Mouse (Mus musculus): ENCODE results near the gene Nosip. TPM values are rescaled to one million over a fixed set of nuclear protein-coding genes. Genes with fewer than 3 reads are reported as not detected.
"Not testable (repeated sequence)": the region's sequence is repeated elsewhere in the genome, so short reads cannot be mapped to it uniquely, and the experiment has no call there.

The Nosip gene
- polyA plus RNA-seq, 1 experiment from 2014 or later: 63.0 TPM

DNA sequence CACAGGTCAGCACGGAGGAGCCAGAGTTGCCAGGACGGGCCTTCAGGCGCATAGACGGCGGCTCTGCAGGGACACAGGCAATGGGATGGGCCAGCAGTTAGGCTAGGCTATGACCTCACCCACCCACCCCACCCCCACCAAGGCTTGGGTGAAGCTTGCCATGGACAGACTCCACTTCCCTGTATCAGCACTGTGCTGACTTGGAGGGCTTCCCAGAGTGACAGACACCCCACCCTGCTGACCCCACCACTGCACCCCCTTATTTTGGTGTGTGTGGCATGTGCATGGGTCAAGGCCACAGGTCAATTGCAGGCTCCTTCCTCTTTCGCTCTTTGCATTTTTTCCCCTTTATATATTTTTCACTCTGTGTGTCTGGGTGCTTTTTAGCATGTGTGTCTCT lies 33.1 kb downstream of the Nosip start:
- Histone ChIP-seq H3K4me2 (no peak overlapping the region), H3K4me1 (peaks cover 26% of the 10 kb centered on the region), H3K27ac (no peak overlapping the region), H3K36me3 (peaks cover 11% of the 10 kb centered on the region), H3K4me3 (no peak overlapping the region), H3K27me3 (no peaks in the 10 kb centered on the region), H3K9me3 (no peaks in the 10 kb centered on the region), H3K9ac (no peak overlapping the region)
- no peak for ATAC-seq (ENCODE audit: insufficient number of reproducible peaks, low FRiP score, low TSS enrichment, low read depth)
- WGBS: 82% methylated on average over 6 of the region's 6 CpGs

DNA sequence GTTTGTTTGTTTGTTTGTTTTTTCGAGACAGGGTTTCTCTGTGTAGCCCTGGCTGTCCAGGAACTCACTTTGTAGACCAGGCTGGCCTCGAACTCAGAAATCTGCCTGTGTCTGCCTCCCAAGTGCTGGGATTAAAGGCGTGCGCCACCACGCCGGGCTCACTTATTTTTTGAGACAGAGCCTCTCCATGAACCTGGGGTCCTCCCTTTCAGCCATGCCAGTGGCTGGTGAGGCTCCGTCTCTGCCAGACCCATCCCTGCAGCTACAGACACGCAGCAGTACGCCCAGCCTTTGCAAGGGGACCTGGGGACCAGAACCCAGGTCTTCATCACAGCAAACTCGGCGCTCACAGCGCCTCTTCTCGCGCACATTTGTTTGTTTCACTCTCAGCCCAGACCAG lies 33.7 kb downstream of the Nosip start:
- H3K9me3 ChIP-seq; ATAC-seq (ENCODE audit: insufficient number of reproducible peaks, low FRiP score, low TSS enrichment, low read depth); H3K27ac ChIP-seq; H3K4me3 ChIP-seq; H3K27me3 ChIP-seq; H3K9ac ChIP-seq; H3K4me2 ChIP-seq; H3K36me3 ChIP-seq: not testable (repeated sequence)
- peaks cover 20% of the 10 kb centered on the region for H3K4me1 ChIP-seq
- WGBS: 95% methylated on average over 14 of the region's 14 CpGs

DNA sequence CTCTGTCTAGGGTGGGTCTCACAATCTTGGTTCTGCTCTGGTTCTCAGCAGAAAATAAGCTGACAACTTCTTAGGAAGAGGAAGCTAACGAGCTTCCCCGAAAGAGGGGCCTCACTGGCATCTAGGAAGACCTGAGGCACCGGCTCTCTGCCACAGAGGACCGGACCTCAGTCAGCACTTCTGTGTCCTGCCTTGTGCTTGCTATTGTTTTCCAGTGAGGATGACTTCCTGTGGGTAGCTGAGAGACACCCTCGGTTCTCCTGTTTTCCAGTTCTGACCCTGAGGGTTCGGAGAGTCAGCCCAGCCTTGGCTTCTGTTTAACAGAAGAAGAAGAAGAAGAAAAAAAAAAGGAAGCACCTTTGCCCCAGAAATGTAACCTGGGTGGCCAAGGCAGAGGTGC lies 35.2 kb downstream of the Nosip start:
- Histone ChIP-seq H3K36me3 (peaks cover 10% of the 10 kb centered on the region), H3K4me3 (no peak overlapping the region), H3K4me2 (no peak overlapping the region), H3K9ac (no peak overlapping the region), H3K4me1 (peaks cover 24% of the 10 kb centered on the region), H3K9me3 (no peaks in the 10 kb centered on the region), H3K27ac (peak overlapping the region; percentile 6; the same call in 1 of the 2 replicates), H3K27me3 (no peaks in the 10 kb centered on the region)
- ATAC-seq (ENCODE audit: insufficient number of reproducible peaks, low FRiP score, low TSS enrichment, low read depth): no peak
- WGBS: 64% methylated on average over 6 of the region's 6 CpGs

DNA sequence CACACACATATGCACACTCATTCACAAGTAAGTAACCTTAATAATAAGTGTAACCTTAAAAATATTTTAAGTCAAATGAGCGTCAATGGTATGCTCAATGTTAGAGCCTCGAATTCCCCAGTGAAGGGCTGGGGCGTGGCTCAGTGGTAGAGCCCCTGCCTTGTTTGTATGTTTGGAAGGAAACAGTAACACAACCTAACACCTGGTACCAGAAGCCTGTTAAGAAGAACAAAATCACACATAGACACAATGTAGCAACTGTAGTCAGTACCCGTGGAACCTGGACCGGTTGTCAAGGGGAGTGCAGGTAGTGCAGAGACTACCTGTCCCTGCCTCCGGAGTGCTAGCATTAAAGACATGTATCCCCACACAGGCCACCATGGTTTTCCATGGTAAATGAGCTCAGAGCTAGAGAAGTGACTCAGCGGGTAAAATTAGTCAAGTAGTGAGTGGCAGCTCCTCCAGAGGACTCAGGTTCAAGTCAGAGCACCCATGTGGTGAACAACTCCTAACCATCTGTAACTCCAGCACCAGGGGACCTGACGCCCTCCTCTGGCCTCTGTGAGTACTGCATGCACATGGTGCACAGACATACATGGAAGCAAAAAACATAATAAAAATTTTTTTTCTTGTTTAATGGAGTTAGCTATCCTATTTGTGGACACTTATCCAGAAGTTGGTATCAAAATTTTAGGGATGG lies 36.5 kb downstream of the Nosip start:
- no peaks in the 10 kb centered on the region for H3K9me3 ChIP-seq
- H3K36me3 ChIP-seq: peaks cover 10% of the 10 kb centered on the region
- 88% methylated on average over 8 of the region's 8 CpGs for WGBS
- no peak overlapping the region for H3K4me2 ChIP-seq
- no peaks in the 10 kb centered on the region for H3K27me3 ChIP-seq
- peaks cover 27% of the 10 kb centered on the region for H3K4me1 ChIP-seq
- ATAC-seq (ENCODE audit: insufficient number of reproducible peaks, low FRiP score, low TSS enrichment, low read depth): no peak
- H3K9ac ChIP-seq: no peak overlapping the region
- H3K27ac ChIP-seq: no peak overlapping the region
- H3K4me3 ChIP-seq: no peak overlapping the region

DNA sequence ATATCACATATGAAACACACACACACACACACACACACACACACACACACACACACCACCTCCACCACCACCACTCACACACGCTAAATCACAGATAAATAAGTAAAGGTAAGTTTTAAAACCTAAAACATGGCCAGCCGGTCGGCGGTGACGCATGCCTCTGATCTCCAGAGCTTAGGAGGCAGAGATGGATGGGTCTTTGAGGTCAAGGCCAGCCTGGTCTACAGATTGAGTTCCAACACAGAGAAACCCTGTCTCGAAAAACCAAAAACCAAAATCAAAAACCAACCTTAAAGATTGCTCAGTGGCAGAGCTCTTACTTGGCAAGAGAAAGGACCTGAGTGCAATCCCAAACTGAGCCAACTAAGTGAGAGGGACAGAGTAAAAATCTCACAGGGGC lies 37.8 kb downstream of the Nosip start:
- no peak overlapping the region for H3K4me2 ChIP-seq
- peaks cover 28% of the 10 kb centered on the region for H3K4me1 ChIP-seq
- H3K4me3 ChIP-seq: no peak overlapping the region
- no peaks in the 10 kb centered on the region for H3K9me3 ChIP-seq
- ATAC-seq (ENCODE audit: insufficient number of reproducible peaks, low FRiP score, low TSS enrichment, low read depth): no peak
- 87% methylated on average over 6 of the region's 6 CpGs for WGBS
- no peak overlapping the region for H3K9ac ChIP-seq
- peaks cover 10% of the 10 kb centered on the region for H3K36me3 ChIP-seq
- no peaks in the 10 kb centered on the region for H3K27me3 ChIP-seq
- H3K27ac ChIP-seq: peak overlapping the region; percentile 3; the same call in 1 of the 2 replicates

DNA sequence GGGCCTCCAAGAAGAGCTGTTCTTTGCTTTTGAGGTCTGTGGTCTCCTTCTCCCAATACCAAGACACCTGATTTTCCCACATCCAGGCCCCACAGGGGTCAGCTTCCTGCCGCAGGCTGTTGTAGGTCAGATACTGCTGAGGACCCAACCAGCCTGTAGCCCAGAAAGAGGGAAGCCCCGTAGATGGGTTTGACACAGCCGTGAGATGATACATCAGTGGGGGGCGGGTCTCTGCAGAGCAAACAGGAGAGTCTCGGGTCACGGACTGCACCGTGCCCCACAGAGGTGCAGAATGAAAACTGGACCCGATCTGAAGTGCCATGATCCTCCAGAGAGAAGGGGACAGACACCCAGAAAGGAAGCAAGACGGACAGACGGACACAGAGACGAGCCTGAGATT lies 40.2 kb downstream of the Nosip start:
- Histone ChIP-seq H3K9me3 (no peaks in the 10 kb centered on the region), H3K27me3 (no peaks in the 10 kb centered on the region), H3K36me3 (0 out of 2 replicates have a peak, but pooled peaks cover 2% of the 10 kb centered on the region), H3K4me2 (peak overlapping the region; percentile 56), H3K4me1 (peaks cover 28% of the 10 kb centered on the region), H3K4me3 (peak overlapping the region; percentile 39), H3K27ac (peak overlapping the region; percentile 96; the same call in 1 of the 2 replicates), H3K9ac (0 out of 2 replicates have a peak overlapping the region, but pooled peaks have one; percentile 14)
- no peak for ATAC-seq (ENCODE audit: insufficient number of reproducible peaks, low FRiP score, low TSS enrichment, low read depth)
- WGBS: 84% methylated on average over 11 of the region's 11 CpGs

DNA sequence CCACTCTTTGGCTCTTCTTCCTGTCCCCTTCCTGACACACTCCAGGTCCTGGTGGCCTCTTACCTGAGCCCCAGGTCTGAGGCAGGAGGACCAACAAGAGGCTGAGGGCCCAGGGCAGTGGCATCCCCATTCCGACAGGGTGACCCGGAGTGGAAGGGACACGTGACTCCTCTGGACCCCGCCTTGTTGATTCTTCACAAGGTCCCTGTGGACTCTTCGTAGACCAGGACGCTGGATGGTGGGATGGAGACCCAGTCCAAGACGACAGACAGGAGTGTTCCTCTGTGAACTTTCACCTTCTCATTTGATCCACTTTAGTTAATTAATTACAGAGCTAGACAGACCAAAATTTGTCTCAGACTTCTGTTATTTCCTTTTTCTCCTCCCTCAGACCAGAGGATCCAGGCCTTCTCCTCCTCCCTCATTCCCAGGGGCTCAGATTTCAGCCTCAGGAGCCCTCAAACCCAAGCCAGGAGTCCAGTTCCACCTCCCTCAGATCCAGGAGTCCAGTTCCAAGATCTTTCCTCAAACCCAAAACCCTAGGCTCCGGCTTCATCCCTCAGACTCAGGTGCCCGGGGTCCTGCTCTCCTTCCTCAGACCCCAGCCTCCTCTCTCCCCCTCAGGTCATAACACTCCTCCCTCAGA lies 40.8 kb downstream of the Nosip start:
- Histone ChIP-seq H3K27me3 (no peaks in the 10 kb centered on the region), H3K9me3 (no peaks in the 10 kb centered on the region), H3K4me2 (peak overlapping the region; percentile 56), H3K36me3 (0 out of 2 replicates have a peak, but pooled peaks cover 2% of the 10 kb centered on the region), H3K9ac (peak overlapping the region; percentile 54), H3K27ac (peak overlapping the region; percentile 96), H3K4me1 (peaks cover 28% of the 10 kb centered on the region), H3K4me3 (peak overlapping the region; percentile 39)
- WGBS: 66% methylated on average over 9 of the region's 9 CpGs
- no peak; the same call in 1 of the 2 replicates for ATAC-seq (ENCODE audit: insufficient number of reproducible peaks, low FRiP score, low TSS enrichment, low read depth)

DNA sequence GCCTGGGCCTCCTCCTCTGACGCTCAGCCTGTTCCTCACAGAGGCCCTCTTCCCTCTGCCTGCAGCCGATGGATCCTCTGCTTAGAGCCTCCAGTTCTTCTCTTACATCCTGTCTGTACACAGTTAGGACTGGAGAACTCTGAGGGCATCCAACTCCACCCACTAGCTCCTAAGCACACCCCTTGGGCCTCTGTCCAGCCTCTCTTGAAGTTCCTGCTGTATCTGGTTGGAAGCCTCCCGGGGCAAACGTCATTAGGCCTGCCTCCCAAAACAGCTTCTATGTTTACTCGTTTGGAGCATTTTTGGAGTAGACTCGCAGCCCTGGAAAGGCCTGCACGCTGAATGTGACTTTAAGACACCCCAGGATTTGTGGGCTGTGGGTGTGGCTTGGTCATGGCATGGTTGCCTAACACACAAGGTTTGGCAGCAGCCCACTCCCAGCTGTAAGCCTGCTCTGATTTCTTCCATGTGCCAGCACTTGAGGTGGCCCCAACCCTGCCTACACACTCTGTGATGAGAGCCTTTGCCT lies 41.5 kb downstream of the Nosip start, which contains the start of gene Fcgrt:
Gene Fcgrt (minus strand): TSS at position 200 of the 529 bp plus-strand sequence.
- Histone ChIP-seq H3K36me3 (0 out of 2 replicates have a peak, but pooled peaks cover 2% of the 10 kb centered on the region), H3K4me3 (peak within 1 kb of the TSS; percentile 39)
- 13% methylated on average over 7 of the region's 7 CpGs for whole genome bisulfite sequencing

DNA sequence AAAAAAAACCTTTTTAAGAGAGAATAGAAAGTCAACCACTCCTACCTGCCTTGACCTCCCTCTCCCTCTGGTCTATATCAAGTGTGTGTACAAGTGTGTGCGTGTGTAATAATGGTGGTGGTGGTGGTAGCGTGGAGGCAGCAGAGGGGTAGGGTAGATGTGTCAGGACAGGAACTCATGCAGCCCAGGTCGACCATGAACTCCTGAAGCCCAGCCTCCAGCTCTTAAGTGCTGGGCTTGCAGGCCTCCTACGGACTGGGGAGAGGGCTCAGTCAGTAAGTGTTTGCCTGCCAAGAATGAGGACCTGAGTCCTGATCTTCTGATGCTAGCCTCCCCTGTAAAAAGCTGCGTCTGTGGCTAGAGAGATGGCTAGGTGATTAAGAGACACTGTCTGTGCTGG lies 42.7 kb downstream of the Nosip start:
- ATAC-seq (ENCODE audit: insufficient number of reproducible peaks, low FRiP score, low TSS enrichment, low read depth): no peak
- Histone ChIP-seq H3K27me3 (no peaks in the 10 kb centered on the region), H3K4me1 (peaks cover 28% of the 10 kb centered on the region), H3K36me3 (no peaks in the 10 kb centered on the region), H3K4me3 (no peak overlapping the region), H3K4me2 (no peak overlapping the region), H3K9me3 (no peaks in the 10 kb centered on the region), H3K9ac (no peak overlapping the region), H3K27ac (no peak overlapping the region)
- WGBS: 78% methylated on average over 5 of the region's 5 CpGs

More for the DNA sequence above, 41.5 kb downstream of the Nosip start, which contains the start of gene Fcgrt:
- Histone ChIP-seq H3K9ac (peak within 1 kb of the TSS; percentile 54), H3K9me3 (no peaks in the 10 kb centered on the region), H3K27ac (peak within 1 kb of the TSS; percentile 96), H3K4me2 (peak within 1 kb of the TSS; percentile 56), H3K4me1 (peaks cover 28% of the 10 kb centered on the region), H3K27me3 (no peaks in the 10 kb centered on the region)
- peak; percentile 91 for ATAC-seq (ENCODE audit: insufficient number of reproducible peaks, low FRiP score, low TSS enrichment, low read depth)

DNA sequence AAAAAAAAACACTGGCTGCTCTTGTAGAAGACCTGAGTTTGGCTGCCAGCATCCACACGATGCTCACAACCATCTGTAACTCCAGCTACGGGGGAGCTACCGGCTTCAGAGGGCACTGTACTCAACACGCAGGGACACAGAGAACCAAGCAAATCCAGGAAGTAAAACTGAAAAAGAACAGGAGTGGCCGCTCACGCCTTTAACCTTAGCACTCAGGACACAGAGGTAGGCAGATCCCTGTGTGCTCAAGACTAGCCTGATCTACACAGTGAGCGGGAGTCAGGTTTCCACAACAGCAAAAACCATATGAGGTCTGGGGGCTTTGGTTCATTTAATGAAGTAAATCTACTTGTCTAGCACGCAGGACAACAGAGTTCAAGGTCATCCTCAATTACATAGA lies 43.3 kb downstream of the Nosip start:
- Histone ChIP-seq H3K9ac (no peak overlapping the region), H3K4me3 (no peak overlapping the region), H3K4me1 (peaks cover 28% of the 10 kb centered on the region), H3K27ac (no peak overlapping the region), H3K9me3 (no peaks in the 10 kb centered on the region), H3K4me2 (no peak overlapping the region), H3K27me3 (no peaks in the 10 kb centered on the region), H3K36me3 (no peaks in the 10 kb centered on the region)
- WGBS: 68% methylated on average over 8 of the region's 8 CpGs
- ATAC-seq (ENCODE audit: insufficient number of reproducible peaks, low FRiP score, low TSS enrichment, low read depth): no peak

DNA sequence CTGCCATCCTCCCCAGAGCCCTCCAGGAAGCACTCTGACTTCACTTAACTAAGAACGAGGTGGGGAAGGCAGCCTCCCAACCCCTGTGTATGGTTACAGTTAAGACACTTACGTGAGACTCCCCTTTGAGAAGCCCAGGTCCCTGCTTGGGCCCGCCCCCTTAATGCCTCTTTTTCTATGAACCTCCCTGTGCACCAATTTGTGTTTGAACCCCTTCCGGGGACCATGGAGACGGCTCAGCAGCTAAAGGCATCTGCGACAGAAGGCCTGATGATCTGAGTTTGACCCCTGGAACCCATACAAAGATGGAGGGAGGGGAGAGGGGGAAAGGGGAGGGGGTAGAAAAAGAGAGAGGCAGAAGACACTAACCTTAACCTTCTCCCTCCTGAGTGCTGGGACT lies 44.2 kb downstream of the Nosip start:
- no peak overlapping the region for H3K27ac ChIP-seq
- H3K4me3 ChIP-seq: no peak overlapping the region
- no peaks in the 10 kb centered on the region for H3K27me3 ChIP-seq
- no peak for ATAC-seq (ENCODE audit: insufficient number of reproducible peaks, low FRiP score, low TSS enrichment, low read depth)
- H3K9ac ChIP-seq: no peak overlapping the region
- H3K9me3 ChIP-seq: no peaks in the 10 kb centered on the region
- H3K4me2 ChIP-seq: no peak overlapping the region
- 55% methylated on average over 6 of the region's 6 CpGs for WGBS
- H3K36me3 ChIP-seq: no peaks in the 10 kb centered on the region
- peaks cover 28% of the 10 kb centered on the region for H3K4me1 ChIP-seq

DNA sequence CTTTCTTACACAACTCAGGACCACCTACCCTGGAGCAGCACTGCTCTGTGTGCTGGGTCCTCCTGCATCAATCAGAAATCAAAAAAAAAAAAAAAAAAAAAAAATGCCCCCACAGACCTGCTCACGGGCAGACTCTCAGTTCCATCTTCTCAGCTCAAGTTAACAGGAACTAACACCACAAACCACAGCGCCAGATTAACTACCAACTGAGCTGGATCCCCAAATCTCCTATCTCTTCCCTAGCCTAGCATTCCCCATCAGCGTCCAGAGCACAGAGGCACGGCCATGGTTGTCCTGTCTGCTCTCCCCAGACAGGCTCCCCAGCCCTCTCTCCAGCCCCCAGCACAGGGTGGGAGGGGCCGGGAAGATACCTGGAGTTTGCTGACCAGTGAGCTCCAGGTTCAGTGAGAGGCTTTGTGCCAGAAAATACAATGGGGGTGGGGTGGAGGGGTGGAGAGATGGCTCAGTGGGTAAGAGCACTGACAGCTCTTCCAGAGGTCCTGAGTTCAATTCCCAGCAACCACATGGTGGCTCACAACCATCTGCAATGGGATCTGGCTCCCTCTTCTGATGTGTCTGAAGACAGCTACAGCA lies 44.9 kb downstream of the Nosip start:
- Histone ChIP-seq H3K27me3 (no peaks in the 10 kb centered on the region), H3K36me3 (no peaks in the 10 kb centered on the region), H3K4me2 (no peak overlapping the region), H3K4me3 (no peak overlapping the region), H3K4me1 (peaks cover 23% of the 10 kb centered on the region), H3K27ac (no peak overlapping the region), H3K9me3 (no peaks in the 10 kb centered on the region), H3K9ac (no peak overlapping the region)
- no peak for ATAC-seq (ENCODE audit: insufficient number of reproducible peaks, low FRiP score, low TSS enrichment, low read depth)
- WGBS: 66% methylated on average over 5 of the region's 5 CpGs

All from limb, embryonic 15.5 days (tissue).